Mouse (Mus musculus): Measurements from ENCODE around the gene Marveld2.
A peak's percentile ranks its signal among the peaks of the same experiment; 100 is the strongest.

The Marveld2 gene

GRCm38 (mm10) chr13:100616181-100617087 lies at the start of gene Marveld2:
TSS of gene Marveld2 (minus strand) at chr13:100616971.
- DNase-seq (ENCODE audit: low read depth, low spot score): peak; percentile 81

DNA sequence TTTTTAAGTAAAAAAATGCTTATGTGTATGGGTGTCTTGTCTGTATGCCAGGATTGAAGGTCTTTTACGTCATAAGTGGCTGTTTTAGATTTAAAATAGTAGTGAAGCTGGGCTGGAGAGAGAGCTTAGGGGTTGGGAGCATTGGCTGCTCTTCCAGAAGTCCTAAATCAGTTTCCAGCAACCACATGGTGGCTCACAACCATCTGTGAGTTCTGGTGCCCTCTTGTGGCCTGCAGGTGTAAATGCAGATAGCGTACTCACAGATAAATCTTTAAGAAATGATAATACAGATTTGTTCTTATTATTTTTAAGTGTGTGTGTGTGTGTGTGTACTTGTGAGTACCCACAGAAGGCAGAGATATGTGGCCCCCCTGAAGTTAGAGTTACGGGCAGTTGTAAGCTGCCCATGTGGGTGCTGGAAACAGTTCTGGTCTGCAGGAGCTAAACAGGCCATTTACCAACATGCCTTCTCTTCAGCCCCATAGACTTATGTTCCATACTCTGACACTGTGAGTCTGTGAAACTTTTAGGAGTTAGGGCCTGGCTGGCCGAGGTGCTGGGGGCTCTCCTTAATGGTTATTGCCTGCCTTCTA lies 43.2 kb upstream of the Marveld2 start:
- DNase-seq (ENCODE audit: low read depth, low spot score): peak; percentile 85

DNA sequence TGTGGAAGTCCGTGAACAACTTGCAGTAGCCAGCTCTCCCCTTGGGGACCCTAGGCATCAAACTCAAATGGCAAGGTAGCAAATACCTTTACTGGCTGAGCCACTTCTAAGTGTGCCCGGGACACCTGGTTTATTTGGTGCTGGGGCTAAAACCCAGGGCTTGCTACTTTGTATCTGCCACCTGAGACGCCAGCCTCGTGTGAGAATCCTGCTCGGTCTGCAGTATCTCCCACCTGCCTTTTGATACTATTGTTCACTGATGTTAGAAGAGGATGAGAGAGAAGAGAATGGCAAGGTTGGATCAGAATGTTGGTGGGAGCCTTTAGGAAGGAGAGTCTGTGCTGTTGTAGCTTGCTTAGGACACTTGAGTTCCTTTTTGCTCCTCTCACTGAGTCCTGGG lies 41.3 kb upstream of the Marveld2 start:
- no peak for DNase-seq (ENCODE audit: low read depth, low spot score)

DNA sequence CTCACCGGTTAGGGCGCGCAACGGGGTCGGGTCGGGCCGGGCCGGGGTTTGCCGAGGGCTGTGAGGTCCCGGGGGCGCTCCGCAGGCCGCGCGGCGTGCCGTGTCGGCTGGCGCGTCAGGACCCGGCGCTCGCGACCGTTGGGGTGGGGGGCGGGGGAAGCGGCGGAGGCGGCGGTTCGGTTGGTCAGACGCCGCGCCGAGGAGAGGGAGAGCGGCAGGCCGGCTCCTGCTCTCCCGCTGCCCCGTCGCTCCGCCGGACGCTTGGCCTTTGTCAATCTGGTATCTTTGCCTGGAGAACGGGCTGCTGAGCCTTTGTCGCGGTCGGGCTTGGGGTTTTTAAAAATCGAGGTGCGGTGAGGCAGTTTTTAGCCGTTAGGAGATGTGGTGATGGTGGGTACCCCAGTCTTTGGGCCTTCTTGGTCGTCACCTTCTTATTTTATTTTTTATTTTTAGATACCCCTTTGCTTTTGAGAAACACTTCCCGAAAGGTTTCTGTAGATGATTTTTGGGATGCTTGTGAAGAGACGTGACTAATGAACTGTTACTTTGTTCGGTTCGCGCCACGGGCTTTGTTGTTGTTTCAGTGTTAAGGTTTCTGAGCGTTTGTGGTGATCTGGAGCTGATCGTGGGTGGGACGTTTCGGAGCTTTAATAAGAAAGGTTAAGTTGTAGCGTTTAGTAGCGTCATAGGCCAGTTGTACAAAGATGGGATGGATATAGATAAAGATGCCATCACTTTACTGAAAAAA lies 34.8 kb upstream of the Marveld2 start, which contains the start of gene Taf9:
TSS of gene Taf9 (plus strand) at position 141 of the 748 bp plus-strand sequence.
- DNase-seq (ENCODE audit: low read depth, low spot score): no peak

DNA sequence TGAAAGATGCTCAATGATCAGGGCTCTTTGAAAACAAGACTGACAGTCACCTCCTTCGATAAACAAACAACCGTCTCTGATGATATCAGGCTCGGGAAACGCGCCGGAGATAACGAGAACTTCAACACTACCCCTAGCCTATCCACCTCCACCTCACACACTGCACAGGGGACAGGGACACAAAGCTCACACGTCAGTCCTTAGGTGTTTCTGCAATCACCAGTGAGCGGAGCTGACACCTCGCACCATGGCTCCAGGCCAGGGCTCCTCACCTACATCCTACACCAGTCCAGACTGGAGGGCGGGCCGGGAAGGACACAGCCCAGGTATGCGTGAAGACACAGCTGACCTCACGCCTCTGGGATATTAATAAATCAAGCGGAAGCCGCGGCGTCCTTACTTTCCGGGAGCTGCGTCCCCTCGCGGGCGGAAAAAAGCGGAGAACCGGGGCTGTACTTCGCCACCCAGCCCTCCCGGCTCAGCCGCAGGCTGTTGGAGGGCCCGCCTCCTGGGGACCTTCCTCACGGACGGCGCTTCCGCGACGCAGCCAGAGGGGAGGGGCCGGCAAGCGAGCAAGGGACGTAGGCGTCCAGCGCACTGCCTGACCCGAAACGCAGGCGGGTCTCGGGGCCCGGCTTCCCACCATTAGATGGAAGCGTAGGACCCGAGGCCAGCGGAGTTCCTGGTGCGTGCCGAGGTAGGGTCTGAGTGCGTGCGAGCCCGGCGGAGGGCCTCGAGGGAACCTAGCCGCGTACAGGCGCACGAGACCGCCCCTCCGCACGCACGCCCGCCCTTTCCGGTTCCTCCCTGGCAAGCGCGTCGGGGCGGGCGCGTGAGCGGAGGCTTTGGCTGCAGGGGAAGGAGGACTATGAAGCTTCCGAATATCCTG lies 34.0 kb upstream of the Marveld2 start, which contains the start of the genes Ak6 and Rad17:
TSS of gene Ak6 (plus strand) at position 430 of the 889 bp plus-strand sequence.
TSS of gene Rad17 (minus strand) at position 502 of the 889 bp plus-strand sequence.
- DNase-seq (ENCODE audit: low read depth, low spot score): peak; percentile 97

DNA sequence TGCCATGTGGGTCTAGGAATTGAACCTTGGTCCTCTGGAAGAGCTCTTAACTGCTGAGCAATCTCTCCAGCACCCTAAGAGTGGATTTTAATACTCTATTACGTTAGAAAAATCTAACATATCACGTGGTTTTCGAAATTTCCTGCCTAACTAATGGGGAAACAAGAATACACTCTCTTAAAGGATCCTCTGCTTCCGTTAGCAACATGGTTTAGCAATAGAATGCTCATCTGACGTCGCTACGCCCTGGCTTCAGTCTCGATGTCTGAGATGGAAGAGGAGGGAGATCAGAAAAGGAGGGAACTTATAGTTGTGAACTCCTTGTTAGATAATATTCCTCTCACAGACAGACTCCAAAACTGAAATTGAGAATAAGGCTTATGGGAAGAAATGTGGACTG lies 31.5 kb upstream of the Marveld2 start:
- no peak for DNase-seq (ENCODE audit: low read depth, low spot score)

GRCm38 (mm10) chr13:100642471-100643209 lies 25.9 kb upstream of the Marveld2 start:
- no peak for DNase-seq (ENCODE audit: low read depth, low spot score)

- DNase-seq (ENCODE audit: low read depth, low spot score): no peak
Observed at GRCm38 (mm10) chr13:100634106-100634691, 17.4 kb upstream of the Marveld2 start.

DNA sequence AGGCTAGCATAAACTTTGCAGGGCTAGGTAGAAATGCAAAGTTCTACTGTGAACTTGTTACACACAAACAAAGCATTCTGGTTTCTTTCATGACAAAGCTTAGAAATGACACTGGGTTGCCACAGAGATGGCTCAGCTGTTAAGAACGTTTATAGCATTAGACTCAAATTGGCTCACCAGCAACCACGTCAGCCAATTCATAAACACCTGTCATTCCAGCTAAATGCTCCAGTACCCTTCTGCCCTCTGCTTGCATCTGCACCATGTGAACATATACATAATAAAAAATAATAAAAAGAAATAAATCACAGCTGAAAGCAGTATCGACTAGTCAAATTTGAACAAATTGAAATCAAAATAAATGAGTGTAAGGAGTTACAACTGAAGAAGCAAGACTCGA lies 5.5 kb upstream of the Marveld2 start:
- no peak for DNase-seq (ENCODE audit: low read depth, low spot score)

DNA sequence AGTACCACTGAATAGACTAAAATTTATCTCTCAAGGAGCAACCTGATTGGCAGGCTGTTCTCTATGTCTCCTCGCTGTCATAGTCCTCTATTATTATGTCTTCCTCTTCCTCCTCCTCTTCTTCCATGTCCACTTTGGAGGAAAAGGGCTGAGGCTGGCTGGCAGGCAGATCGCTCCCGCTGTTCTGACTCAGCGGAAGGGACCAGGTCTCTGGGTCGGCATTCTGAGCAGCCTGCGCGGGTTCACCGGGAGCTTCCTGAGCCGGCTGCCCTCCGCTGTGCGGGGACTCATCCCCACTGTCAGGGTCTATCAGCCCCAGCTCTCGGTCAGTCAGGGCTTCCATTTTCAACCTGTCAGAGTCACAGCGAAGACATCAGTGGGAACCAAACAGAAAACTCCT lies 812 bp upstream of the Marveld2 start:
- DNase-seq (ENCODE audit: low read depth, low spot score): peak; percentile 12

DNA sequence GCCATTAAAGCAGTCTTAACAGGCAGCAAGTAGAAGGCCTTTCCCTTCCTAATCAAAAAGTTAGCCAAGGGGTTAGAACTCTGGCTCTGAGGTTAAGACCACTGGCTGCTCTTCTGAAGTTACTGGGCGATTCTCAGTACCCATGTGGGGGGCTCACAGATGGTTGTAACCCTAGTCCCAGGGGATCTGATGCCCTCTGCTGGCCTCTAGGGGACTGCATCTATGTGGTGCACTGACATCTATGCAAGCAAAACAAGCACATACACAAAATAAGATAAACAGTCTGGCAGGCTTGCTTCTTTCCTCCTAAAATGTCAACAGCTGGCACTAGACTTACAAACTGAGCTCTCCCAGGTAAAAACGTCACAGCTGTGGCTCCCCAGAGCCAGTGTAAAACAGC lies 3.9 kb downstream of the Marveld2 start:
- DNase-seq (ENCODE audit: low read depth, low spot score): no peak

GRCm38 (mm10) chr13:100612251-100612650 lies 4.5 kb downstream of the Marveld2 start:
- DNase-seq (ENCODE audit: low read depth, low spot score): peak; percentile 81

DNA sequence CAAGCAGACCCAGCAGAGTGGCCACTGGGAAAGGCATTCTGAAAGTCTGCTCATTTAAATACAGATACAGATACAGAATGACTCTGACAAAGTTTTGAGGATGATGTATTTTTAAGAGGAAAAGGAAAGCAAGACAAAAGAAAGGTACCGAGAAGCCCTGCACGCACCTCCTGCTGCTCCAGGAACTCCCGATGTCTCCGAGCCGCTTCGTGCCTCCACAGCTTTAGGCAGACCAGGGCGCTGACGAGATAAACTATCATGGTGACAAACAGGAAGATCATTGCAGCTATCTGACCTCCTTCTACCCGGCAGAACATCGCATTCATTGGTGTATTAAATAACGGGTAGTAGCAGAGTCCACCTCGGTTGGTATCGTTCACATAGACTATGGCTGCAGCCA lies 5.5 kb downstream of the Marveld2 start:
- DNase-seq (ENCODE audit: low read depth, low spot score): no peak

GRCm38 (mm10) chr13:100607756-100608155 lies 9.0 kb downstream of the Marveld2 start:
- no peak for DNase-seq (ENCODE audit: low read depth, low spot score)

DNA sequence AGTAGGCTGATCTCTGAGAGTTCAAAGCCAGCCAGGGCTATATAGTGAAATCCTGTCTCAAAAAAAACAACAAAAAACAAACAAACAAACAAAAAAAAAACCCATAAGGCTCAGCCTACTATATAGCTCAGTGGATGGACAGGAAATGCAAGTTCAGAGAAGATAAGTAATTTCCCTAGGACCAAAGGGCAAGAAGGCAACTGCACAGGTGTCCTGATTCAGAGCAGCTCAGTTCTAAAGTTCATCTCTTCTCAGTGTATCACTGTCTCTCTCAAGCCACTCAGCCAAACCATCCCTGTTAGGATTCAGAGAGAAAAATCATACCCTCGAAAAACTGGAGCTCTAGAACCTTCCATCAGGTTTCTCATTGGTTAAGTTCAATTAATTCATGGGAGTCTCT lies 10.9 kb downstream of the Marveld2 start:
- no peak for DNase-seq (ENCODE audit: low read depth, low spot score)

- DNase-seq (ENCODE audit: low read depth, low spot score): no peak
Observed at GRCm38 (mm10) chr13:100603738-100604095, 13.1 kb downstream of the Marveld2 start.

DNA sequence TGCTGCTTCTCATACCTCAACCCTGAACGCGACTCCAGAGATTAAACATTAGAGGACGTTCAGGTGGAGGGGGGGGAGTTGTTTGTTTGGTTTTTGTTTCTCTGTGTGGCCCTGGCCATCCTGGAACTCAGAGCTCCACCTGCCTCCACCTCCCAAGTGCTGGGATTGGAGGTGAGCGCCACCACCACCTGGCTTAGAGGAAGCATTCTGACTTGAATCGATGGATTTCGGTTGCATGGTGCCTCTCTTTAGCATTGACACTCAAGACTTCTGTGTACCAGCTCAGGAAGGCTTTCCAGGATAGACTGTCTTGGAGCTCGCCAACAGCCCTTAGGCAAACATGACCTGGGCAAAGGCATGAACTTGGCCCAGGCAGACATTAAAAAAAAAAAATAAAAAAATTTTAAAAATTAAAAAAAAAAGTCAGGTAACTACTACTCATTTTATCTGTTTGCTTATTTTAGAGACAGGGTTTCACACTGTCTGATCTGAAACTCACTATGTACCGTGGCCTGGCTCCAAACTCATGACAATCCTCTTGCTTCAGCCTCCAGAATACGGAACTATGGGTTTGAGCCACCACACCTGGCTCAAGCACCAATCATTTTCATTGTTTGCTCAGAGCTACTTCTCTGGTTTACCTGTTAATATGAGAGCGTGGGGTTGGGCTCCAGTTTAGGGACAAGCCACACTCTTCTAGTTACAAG lies 13.6 kb downstream of the Marveld2 start:
- DNase-seq (ENCODE audit: low read depth, low spot score): no peak

- no peak for DNase-seq (ENCODE audit: low read depth, low spot score)
Observed at GRCm38 (mm10) chr13:100602239-100602902, 14.4 kb downstream of the Marveld2 start.

DNA sequence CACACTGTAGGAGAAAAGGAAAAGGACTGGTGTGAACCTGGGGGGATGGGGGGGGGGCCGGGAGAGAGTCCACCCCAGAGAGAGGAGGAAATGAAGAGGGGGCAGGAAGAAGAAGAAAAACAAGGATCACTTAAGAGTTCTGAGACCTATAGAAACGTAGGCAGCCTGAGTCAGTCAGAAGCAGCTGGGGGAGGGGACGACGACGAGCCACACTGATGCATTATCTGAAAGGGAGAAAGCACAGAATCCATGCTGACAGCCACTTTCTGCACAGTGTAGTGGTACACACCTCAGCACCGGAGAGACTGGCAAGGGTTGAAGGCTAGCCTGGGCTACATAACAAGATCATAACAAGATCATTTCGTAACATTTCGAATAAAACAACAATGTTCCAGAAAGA lies 15.7 kb downstream of the Marveld2 start:
- no peak for DNase-seq (ENCODE audit: low read depth, low spot score)

All from brain, adult 2 months (tissue).